Mouse (Mus musculus) CH12.LX (cell line): Measurements from ENCODE around the gene Pes1. TPM values are rescaled to one million over a fixed set of nuclear protein-coding genes. Genes with fewer than 3 reads are reported as not detected.

Experiments used
- DNase-seq: peaks from one replicate; pipeline ENCODE4 v3.0.0-alpha.2; 2013; ENCODE audit errors: extremely low read depth
- H3K27ac ChIP-seq: 2 replicates; pipeline ENCODE4 v1.5.1; 2012; ENCODE audit warnings: low read depth, mild to moderate bottlenecking, control low read depth, moderate library complexity; ENCODE audit not compliant: insufficient read depth
- H3K27me3 ChIP-seq: replicated peaks from 2 replicates; pipeline ENCODE3; 2012; ENCODE audit warnings: inconsistent platforms
- H3K36me3 ChIP-seq, 2 experiments: replicated peaks in 1 of 2; 2 replicates each; pipeline versions ENCODE3 to v1.6.1; 2012; ENCODE audit warnings: inconsistent platforms in 1 of 2, low read length in 1 of 2, mild to moderate bottlenecking in 1 of 2, mixed read lengths in 1 of 2, moderate library complexity in 1 of 2; ENCODE audit not compliant: control insufficient read depth in 1 of 2, insufficient read depth in 1 of 2
- H3K4me1 ChIP-seq, 2 experiments: 2 replicates each; pipeline ENCODE4 v1.6.1; 2012; ENCODE audit warnings: inconsistent platforms in 1 of 2, moderate library complexity in 1 of 2; ENCODE audit not compliant: insufficient read depth in 2 of 2, control insufficient read depth in 1 of 2
- H3K4me2 ChIP-seq: 2 replicates; pipeline ENCODE4 v1.6.1; 2012; ENCODE audit warnings: low read depth, mild to moderate bottlenecking, control low read depth; ENCODE audit not compliant: poor library complexity, insufficient read depth, severe bottlenecking
- H3K4me3 ChIP-seq, 3 experiments: fragments of 150-350 bp in 1 of 3; sonication (generic) in 1 of 3; replicated peaks in 1 of 3; 2 replicates each; pipeline versions ENCODE3 to v1.5.1; 2011 to 2012; ENCODE audit warnings: low read depth in 2 of 3, low read length in 2 of 3, mild to moderate bottlenecking in 2 of 3, moderate library complexity in 2 of 3, control low read depth in 1 of 3, improper control_type of control experiment in 1 of 3, inconsistent platforms in 1 of 3, mixed read lengths in 1 of 3; ENCODE audit not compliant: poor library complexity in 1 of 3
- H3K79me2 ChIP-seq: replicated peaks from 2 replicates; pipeline ENCODE4 v1.6.1; 2012; ENCODE audit warnings: mild to moderate bottlenecking, moderate library complexity; ENCODE audit not compliant: control insufficient read depth, poor library complexity, insufficient read depth, severe bottlenecking; ENCODE audit errors: extremely low read depth
- H3K9ac ChIP-seq: 2 replicates; pipeline ENCODE4 v1.6.1; 2012; ENCODE audit warnings: low read depth, mild to moderate bottlenecking, control low read depth, moderate library complexity; ENCODE audit not compliant: insufficient read depth
- H3K9me3 ChIP-seq: replicated peaks from 2 replicates; pipeline ENCODE3; 2012; ENCODE audit warnings: low read length, inconsistent platforms, mixed read lengths
- BHLHE40 ChIP-seq: IDR thresholded peaks from 2 replicates; pipeline ENCODE4 v1.6.1; 2011; ENCODE audit warnings: mild to moderate bottlenecking, low read depth, low read length, improper control_type of control experiment
- HCFC1 ChIP-seq: IDR thresholded peaks from 2 replicates; pipeline ENCODE4 v1.6.1; 2012; ENCODE audit warnings: low read depth, mild to moderate bottlenecking, inconsistent platforms, low read length, improper control_type of control experiment
- JUN ChIP-seq: IDR thresholded peaks from 2 replicates; pipeline ENCODE4 v1.6.1; 2011; ENCODE audit warnings: low read depth, mild to moderate bottlenecking, low read length, improper control_type of control experiment, moderate library complexity; ENCODE audit not compliant: insufficient read depth
- JUND ChIP-seq: conservative IDR thresholded peaks from 2 replicates; pipeline ENCODE4 v1.6.1; 2011; ENCODE audit warnings: low read depth, low read length, improper control_type of control experiment
- KAT2A ChIP-seq: IDR thresholded peaks from 2 replicates; pipeline ENCODE4 v1.6.1; 2012; ENCODE audit warnings: low read length, improper control_type of control experiment, inconsistent platforms; ENCODE audit not compliant: insufficient replicate concordance
- MAFK ChIP-seq: IDR thresholded peaks from 2 replicates; pipeline ENCODE4 v1.6.1; 2011; ENCODE audit warnings: low read length, improper control_type of control experiment; ENCODE audit not compliant: insufficient replicate concordance
- MAX ChIP-seq: IDR thresholded peaks from 2 replicates; pipeline ENCODE4 v1.6.1; 2011; ENCODE audit warnings: low read length, improper control_type of control experiment
- MAZ ChIP-seq: IDR thresholded peaks from 2 replicates; pipeline ENCODE4 v1.6.1; 2012; ENCODE audit warnings: low read depth, mild to moderate bottlenecking, inconsistent platforms, low read length, improper control_type of control experiment, moderate library complexity
- NRF1 ChIP-seq: IDR thresholded peaks from 2 replicates; pipeline ENCODE4 v1.6.1; 2014; ENCODE audit warnings: low read depth, mild to moderate bottlenecking, inconsistent platforms, low read length, improper control_type of control experiment, moderate library complexity
- SIN3A ChIP-seq: IDR thresholded peaks from 2 replicates; pipeline ENCODE4 v1.6.1; 2012; ENCODE audit warnings: low read length, improper control_type of control experiment, inconsistent platforms
- TCF12 ChIP-seq: IDR thresholded peaks from 2 replicates; pipeline ENCODE4 v1.6.1; 2014; ENCODE audit warnings: low read depth, mild to moderate bottlenecking, inconsistent platforms, low read length, improper control_type of control experiment
- USF1 ChIP-seq: IDR thresholded peaks from 2 replicates; pipeline ENCODE4 v1.6.1; 2014; ENCODE audit warnings: low read depth, mild to moderate bottlenecking, inconsistent platforms, low read length, improper control_type of control experiment
- USF2 ChIP-seq: conservative IDR thresholded peaks from 2 replicates; pipeline ENCODE4 v1.6.1; 2011; ENCODE audit warnings: low read depth, low read length, improper control_type of control experiment
- ZNF384 ChIP-seq: IDR thresholded peaks from 2 replicates; pipeline ENCODE4 v1.6.1; 2012; ENCODE audit warnings: low read depth, low read length, improper control_type of control experiment, inconsistent platforms
- dilution Hi-C: fragments of 300-500 bp; cut with MboI; formaldehyde crosslinking; loops from 2 replicates; pipeline ENCODE4 v1.14.3; 2020; ENCODE audit warnings: low sequenced_read_pairs; ENCODE audit not compliant: extremely low pct_unique_long_range_greater_than_20kb, extremely low pct_ligation_motif_present
- in situ Hi-C: fragments of 300-500 bp; cut with MboI; formaldehyde crosslinking; loops from 3 replicates; pipeline ENCODE4 v1.14.3; 2019; ENCODE audit warnings: low sequenced_read_pairs, low pct_ligation_motif_present, low pct_unique_long_range_greater_than_20kb, mixed read lengths
- polyA plus RNA-seq: library from polyadenylated mRNA; unstranded; fragments of >175 nt; gene quantifications from 2 replicates; pipeline ENCODE4 v1.2.1, GENCODE M21; 2012; ENCODE audit warnings: low read depth; ENCODE audit not compliant: insufficient read length
- total RNA-seq, 2 experiments: library from RNA; depleted of rRNA; stranded (reverse); fragments of 300-350 nt in 1 of 2; fragments of >200 nt in 1 of 2; gene quantifications; 2 replicates each; pipeline ENCODE4 v1.2.3; 2012 to 2014

Pes1 gene
- total and polyA plus RNA-seq, 3 experiments: 120 to 311 (median 226) TPM

DNA sequence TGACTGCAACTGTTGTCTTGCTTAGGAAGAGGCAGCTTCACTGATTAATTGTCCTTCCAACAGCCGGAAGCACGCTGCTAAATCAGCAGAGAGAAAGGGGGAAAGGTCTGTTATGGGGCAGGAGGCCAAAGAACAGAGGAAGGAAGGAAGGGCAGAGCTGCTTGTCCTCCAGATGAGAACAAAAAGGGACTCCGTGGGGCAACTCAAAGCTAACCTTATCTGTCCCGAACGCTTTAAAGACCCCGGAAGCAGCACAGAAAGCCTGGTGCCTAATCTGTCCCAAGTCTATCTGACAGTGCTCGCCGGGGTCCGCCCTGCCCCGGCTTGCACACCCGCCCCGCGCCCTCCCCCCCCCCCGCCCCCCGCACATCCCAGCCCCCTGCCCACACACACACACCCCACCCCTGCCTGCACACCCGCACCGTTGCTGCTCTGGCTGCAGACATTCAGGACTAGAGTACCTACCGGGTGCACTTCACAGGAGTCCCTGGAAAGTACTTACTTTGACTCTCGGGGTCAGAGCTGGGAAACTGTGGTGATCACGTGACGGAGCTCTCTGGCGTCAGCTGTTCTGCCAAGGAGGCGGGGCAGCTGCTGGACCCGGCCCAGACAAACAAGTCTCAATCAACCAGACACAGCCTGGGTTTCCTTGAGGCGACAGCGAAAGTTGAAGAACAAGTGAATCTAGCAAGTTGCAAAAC is 32.1 kb upstream of the Pes1 start, which contains the start of gene Tcn2:
Gene Tcn2 (minus strand): TSS at position 649 of the 701 bp plus-strand sequence.
- DNase-seq: peak; percentile 62

DNA sequence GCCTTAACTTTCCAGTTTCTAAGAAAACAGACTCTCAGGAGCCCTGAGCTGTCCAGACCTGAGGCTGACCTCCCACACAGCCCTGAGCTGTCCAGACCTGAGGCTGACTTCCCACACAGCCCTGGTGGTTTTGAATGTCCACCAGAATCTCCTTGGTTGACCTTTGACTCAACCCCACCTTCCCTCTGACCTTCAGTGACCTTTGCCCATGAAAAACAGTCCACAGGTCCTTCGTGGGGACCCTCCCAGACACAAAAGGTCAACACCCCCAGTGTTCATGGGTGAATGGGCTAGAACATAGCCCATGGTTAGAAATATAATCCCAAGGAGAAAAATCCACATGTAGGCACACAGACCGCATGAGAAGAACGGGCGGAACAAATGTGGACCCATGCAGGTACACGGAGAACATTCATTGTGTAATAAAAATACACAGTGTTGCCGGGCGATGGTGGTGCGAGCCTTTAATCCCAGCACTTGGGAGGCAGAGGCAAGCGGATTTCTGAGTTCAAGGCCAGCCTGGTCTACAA is 30.0 kb upstream of the Pes1 start:
- peaks cover 83% of the 10 kb centered on the region for H3K27me3 ChIP-seq
- H3K27ac ChIP-seq: no peak overlapping the region
- H3K4me1 ChIP-seq: peaks cover 2 to 7% of the 10 kb centered on the region in 2 experiments; a peak in 2 of 4 replicates
- no peaks in the 10 kb centered on the region for H3K9me3 ChIP-seq
- TF ChIP-seq MAFK: no peak
- no peak for TF ChIP-seq ZNF384
- no peak for TF ChIP-seq HCFC1
- TF ChIP-seq JUND: no peak
- TF ChIP-seq JUN: no peak
- no peak overlapping the region for H3K4me3 ChIP-seq
- dilution Hi-C loops: no loop called here
- no peak overlapping the region for H3K4me2 ChIP-seq
- H3K36me3 ChIP-seq: no peaks in the 10 kb centered on the region
- DNase-seq: no peak
- H3K9ac ChIP-seq: no peak overlapping the region
- no peaks in the 10 kb centered on the region for H3K79me2 ChIP-seq
- in situ Hi-C loops: no loop called here

More for the DNA sequence above, 32.1 kb upstream of the Pes1 start, which contains the start of gene Tcn2:
- no peaks in the 10 kb centered on the region for H3K9me3 ChIP-seq
- TF ChIP-seq USF2 (peak; percentile 97), USF1 (peak; percentile 97), BHLHE40 (peak; percentile 89), MAZ (peak; percentile 16; the same call in 1 of the 2 replicates), MAX (peak; percentile 95), NRF1 (no peak), SIN3A (peak; percentile 83), JUN (no peak), TCF12 (peak; percentile 46; the same call in 1 of the 2 replicates), KAT2A (no peak)
- in situ Hi-C loops (no loop called here), dilution Hi-C loops (no loop called here)
- H3K9ac ChIP-seq: peak within 1 kb of the TSS; percentile 28; the same call in 1 of the 2 replicates
- H3K79me2 ChIP-seq: no peaks in the 10 kb centered on the region
- H3K27ac ChIP-seq: no peak within 1 kb of the TSS
- H3K4me3 ChIP-seq: peak within 1 kb of the TSS; percentile 24 to 60 (median 36)
- H3K27me3 ChIP-seq: peaks cover 85% of the 10 kb centered on the region
- H3K4me1 ChIP-seq: peaks cover 0 to 7% of the 10 kb centered on the region in 2 experiments; a peak in 2 of 4 replicates
- no peaks in the 10 kb centered on the region for H3K36me3 ChIP-seq
- peak within 1 kb of the TSS; percentile 64 for H3K4me2 ChIP-seq
